Mouse (Mus musculus) heart, adult 2 months (tissue): ENCODE measurements around the gene Kazn.

ENCODE experiments used
- CTCF ChIP-seq: fragments of 200-600 bp; IDR thresholded peaks from 2 replicates; pipeline ENCODE4 v1.8.1; 2022; ENCODE audit warnings: antibody characterized with exemption, mild to moderate bottlenecking, moderate library complexity
- EP300 ChIP-seq: fragments of 200-500 bp; IDR thresholded peaks from 2 replicates; pipeline ENCODE4 v1.6.1; 2011; ENCODE audit warnings: low read depth, low read length, control low read depth; ENCODE audit not compliant: insufficient read depth

DNA sequence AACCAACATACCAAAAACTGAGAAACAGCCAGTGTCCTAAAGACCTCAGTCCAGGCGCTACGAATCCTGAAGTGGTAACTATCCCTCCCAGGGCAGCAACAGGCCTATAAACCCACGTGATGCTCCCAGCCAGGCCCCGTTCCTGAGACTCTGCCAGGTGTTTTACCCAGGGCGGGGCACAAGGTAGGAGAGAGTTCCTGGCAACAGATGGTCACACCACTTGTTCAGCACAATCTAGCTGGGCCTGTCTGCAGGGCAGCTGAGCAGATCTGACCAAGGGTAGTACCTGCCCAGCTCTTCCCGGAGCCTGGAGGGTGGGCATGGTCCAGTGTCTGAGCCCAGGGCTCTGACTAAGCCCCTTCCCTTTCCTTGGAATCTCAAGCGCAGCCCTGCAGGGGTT lies 45.4 kb downstream of the Kazn start:
- no peak for TF ChIP-seq CTCF
- TF ChIP-seq EP300, result no peak
